Mouse (Mus musculus) CD4-positive helper T cell, adult 2 months (primary cell): ENCODE data around the gene Rhot1.
"Not testable (repeated sequence)": the region's sequence is repeated elsewhere in the genome, so short reads cannot be mapped to it uniquely, and the experiment has no call there.

Experiments used
- DNase-seq: peaks from one replicate; pipeline ENCODE4 v3.0.0-alpha.2; 2012; ENCODE audit warnings: low read depth, missing footprints, low spot score

The Rhot1 gene

GRCm38 (mm10) chr11:80208860-80209800 lies at the start of gene Rhot1:
TSS of gene Rhot1 (plus strand) at chr11:80209019.
- peak; percentile 96 for DNase-seq

GRCm38 (mm10) chr11:80161041-80161440 lies 47.8 kb upstream of the Rhot1 start:
- DNase-seq = no peak

- DNase-seq = no peak
These were observed 45.3 kb upstream of the Rhot1 start for GRCm38 (mm10) chr11:80163362-80164116.

DNA sequence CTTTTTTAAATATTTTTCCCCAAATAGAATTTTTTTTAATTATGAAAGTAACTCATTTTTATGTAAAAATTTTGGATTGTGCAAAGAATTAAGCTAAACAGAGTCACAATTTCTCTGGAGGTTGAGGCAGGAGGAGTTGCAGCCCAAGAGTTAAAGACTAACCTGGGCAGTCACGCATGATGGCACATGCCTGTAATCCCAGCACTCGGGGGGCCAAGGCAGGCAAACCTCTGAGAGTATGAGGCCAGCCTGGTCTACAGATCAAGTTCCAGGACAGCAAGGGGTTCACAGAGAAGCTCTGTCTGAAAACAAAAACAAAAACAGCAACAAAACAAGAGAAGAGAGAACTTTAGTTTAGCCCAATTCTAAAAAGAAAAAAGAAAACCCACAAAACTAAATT lies 44.6 kb upstream of the Rhot1 start:
- DNase-seq = no peak

DNA sequence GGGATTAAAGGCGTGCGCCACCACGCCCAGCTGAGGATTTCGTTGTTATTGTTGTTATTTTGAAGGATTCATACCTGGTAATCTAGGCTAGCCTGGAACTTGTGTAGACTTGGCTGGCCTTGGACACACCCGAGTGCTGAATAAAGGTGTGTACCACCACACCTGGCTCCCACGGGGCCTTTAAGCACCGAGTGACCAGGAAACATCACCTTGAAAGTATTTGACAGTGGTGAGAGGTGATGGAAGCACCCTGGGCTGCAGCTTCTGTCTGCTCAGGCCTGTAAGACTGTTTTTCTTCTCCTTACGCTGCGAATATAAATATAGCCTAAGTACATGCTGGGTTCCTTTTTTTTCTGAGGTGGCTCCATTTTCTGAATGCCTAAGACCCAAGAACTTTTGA lies 40.7 kb upstream of the Rhot1 start:
- DNase-seq = no peak

GRCm38 (mm10) chr11:80168611-80169249 lies 40.1 kb upstream of the Rhot1 start:
- DNase-seq = no peak

GRCm38 (mm10) chr11:80169629-80170028 lies 39.2 kb upstream of the Rhot1 start:
- DNase-seq = no peak

- no peak for DNase-seq
These were observed 38.5 kb upstream of the Rhot1 start for GRCm38 (mm10) chr11:80170351-80170750.

- no peak for DNase-seq
These were observed 36.9 kb upstream of the Rhot1 start for GRCm38 (mm10) chr11:80171884-80172283.

DNA sequence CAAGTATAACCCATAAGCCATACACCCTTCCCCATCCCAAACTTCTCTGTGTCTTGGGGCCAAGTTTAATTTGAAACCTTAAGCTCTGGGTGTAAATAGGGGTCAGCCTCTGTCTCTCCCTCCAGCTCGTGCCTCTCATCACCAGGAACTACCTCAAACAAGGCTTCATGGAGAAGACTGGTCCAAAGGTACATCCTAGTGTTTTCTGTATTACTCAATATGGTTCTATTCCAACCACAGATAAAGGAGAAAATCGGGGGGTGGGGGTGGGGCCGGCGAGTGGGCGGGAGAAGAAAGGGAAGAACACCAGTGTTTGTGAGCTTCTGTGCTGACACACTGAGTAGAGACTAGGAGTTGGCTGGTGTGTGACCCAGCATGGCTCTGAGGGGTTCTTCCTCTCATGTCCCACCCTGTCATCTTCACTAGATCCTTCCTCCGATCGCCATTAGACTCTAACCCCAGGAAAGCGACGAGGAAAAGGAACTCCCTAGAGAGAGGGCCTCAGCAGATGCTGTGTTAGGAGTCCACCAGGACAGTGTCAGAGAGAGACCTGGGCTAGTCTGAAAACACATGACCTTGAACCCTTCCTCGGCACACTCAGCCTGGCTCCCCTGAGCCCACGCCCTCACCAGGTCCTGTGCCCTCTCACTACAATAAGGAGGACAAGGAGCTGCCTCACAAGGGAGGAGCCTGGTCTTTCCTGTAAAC lies 34.7 kb upstream of the Rhot1 start:
- DNase-seq = no peak

DNA sequence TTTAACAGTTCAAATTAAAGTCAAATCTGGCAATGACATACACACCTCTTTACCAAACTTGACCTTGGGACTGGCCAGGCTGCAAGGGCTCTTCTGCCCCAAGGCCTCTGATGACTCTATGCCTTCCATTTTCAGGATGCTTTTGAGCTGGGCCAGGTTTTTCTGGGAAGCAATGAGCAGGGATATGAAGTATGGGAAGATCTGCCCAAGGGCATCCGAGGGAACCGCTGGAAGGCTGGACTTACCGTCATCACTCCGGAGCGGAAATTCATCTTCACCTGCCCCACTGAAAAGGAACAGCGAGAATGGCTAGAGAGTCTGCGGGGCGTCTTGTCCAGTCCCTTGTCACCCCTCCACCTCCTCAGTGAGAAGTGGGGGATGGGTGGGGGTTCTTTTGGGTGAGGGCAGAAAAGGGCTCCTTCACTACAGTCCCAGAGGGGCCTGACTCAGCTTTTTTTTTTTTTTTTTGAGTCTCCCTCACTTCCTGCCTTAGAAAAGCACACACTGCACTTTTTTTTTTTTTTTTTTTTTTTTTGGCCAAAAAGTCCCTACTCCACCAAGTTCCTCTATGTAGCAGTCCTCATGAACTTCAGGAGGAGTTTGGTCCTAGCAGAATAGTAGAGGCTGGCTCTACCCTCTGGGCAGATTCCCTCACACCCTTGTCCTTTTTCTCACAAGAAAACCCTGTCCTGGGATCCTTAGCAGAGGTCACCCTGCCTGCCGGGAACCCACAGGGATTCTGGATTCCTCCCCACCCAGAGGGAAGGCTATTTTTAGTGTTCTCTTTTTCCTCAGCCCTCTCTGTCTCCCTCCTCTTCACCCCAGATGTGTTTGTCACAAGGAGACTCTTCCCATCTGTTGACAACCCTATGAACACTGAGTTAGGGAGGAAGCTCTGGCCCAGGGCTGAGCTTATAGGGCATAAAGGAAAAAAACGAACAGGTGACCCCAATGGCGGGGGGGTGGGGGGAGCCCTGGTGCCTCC lies 31.6 kb upstream of the Rhot1 start:
- DNase-seq = no peak

GRCm38 (mm10) chr11:80178316-80178715 lies 30.5 kb upstream of the Rhot1 start:
- DNase-seq = no peak

DNA sequence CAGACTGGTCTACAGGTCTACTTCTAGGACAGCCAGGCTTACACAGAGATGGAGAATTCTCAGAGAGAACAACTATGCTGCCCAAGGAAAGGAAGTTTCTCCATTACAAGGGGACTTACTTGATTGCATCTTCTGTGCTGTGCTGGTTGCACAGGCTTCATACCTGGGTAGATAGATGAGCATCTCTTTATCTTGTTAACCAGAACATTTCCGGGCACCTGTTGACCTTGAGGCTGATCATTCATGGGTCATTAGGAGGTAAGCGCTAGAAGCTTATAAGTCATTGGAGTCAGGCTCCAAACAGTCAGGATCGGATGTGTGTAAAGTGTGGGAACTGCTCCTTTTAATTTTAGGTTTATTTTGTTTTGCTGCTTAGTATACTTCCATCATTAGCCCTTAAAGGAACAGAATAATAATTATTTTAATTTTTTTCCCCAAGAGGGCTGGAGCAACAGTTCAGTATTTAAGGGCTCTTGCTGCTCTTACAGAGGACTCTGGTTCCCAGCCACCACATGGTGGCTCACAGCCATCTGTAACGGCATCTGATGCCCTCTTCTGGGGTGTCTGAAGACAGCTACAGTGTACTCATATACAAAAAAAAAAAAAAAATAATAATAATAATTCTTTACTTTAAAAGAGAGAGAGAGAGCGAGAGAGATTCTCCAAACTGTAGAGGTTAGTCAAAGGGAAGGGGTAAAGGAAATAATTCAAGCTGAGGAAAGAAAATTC lies 27.6 kb upstream of the Rhot1 start:
- DNase-seq = no peak

DNA sequence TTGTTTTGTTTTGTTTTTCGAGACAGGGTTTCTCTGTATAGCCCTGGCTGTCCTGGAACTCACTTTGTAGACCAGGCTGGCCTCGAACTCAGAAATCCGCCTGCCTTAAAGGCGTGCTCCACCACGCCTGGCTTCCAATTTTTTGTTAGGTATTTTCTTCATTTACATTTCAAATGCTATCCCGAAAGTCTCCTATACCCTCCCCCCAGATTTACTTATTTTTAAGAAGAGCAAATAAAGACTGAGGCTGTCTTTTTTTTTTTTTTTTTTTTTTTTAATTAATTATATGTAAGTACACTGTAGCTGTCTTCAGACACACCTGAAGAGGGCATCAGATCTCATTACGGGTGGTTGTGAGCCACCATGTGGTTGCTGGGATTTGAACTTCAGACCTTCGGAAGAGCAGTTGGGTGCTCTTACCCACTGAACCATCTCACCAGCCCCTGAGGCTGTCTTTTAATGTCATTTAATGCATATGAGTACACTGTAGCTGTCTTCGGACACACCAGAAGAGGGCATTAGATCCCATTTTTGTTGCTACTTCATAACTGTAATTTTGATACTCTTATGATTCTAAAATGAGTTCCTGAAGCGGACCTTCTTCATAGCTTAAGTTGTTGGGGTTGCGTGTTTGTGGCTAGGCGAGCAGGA lies 25.6 kb upstream of the Rhot1 start:
- peak; percentile 23 for DNase-seq

DNA sequence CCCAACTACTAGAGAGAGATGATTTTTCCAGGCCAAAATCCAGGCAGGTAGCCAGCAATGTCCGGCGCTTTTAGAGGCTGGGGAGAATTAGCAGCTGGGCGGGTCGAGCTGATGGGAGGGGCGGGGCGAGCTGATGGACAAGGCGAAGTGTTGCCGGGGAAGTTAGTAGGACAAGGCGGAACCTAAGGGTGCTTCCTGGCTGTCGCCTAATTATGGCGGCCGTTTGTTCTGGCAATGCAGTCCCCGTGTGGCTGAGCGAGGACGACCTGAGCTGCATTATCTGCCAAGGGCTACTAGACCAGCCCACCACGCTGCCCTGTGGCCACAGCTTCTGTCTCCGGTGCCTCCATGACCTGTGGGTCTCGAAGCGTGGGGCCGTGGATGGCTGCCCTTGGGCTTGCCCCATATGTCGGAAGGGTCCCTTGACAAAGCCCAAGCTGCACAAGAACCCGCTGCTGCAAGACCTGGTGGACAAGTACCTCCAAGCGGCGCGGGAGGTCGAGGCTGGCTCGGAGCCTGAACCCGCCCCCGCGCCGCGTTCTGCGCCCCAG lies 25.0 kb upstream of the Rhot1 start, which contains the start of gene Rnf135:
Rnf135 (plus strand) TSS at position 147 of the 551 bp plus-strand sequence.
- DNase-seq = peak; percentile 79

GRCm38 (mm10) chr11:80184531-80185071 lies 24.2 kb upstream of the Rhot1 start:
- DNase-seq = no peak

GRCm38 (mm10) chr11:80185441-80185976 lies 23.3 kb upstream of the Rhot1 start:
- DNase-seq = not testable (repeated sequence)

DNA sequence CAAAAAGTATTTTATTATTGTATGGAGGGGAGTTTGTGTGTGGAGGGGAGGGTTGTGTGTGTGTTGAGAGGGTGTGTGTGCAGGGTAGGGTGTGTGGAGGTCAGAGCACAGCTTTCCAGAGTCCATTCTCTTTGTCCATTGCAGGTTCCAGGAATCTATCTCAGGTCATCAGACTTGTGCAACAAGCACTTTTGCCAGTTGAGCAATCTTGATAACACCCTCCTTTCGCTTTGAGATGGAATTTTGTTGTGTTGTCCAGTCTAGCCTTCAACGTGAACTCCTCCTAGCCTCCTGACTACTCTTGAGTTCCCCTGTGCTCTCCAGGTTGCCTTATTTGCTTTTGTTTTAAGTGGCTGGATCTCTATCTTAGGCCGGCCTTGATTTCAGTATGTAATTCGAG lies 18.5 kb upstream of the Rhot1 start:
- no peak for DNase-seq
